In genomic region chr10:39096981-39097380, GRCm38 (mm10) we compare ENCODE assay signal across 7 mouse cellular contexts. TPM values are rescaled to one million over a fixed set of nuclear protein-coding genes. Genes with fewer than 3 reads are reported as not detected.
DNase-seq lines count a peak whose midpoint lies in the region; TF ChIP-seq lines count a peak whose summit lies in the region.

No protein-coding gene starts in this region.

- DNase-seq in kidney, adult 2 months, result peak; percentile 10
- no peak for DNase-seq in kidney, adult 11 months
- DNase-seq in A20 (ENCODE audit: low read depth, low spot score) (peak; percentile 29), ES-CJ7 (ENCODE audit: low read depth, low spot score) (peak; percentile 77)
- DNase-seq in cerebellum, postnatal 36 days, result peak; percentile 8 to 10
- peak; percentile 2 for DNase-seq in lung, postnatal 25 days (ENCODE audit: low spot score)
- no peak for DNase-seq in spleen, postnatal 14 days (ENCODE audit: low spot score in 2 of 2)

- TF ChIP-seq POLR2A in kidney, adult 2 months (IDR thresholded peaks at IDR 0.05; ENCODE audit: low read depth, low read length), result no peak

- 78% methylated on average over 9 of the region's 9 CpGs for WGBS in kidney, adult 2 months

- no peaks in the 10 kb centered on the region for H3K27me3 ChIP-seq in kidney, adult 2 months (replicated peaks; ENCODE audit: control insufficient read depth, insufficient read depth, low read length)

- H3K4me3 ChIP-seq in kidney, adult 2 months (ENCODE audit: insufficient read depth, low read depth, low read length), result no peak overlapping the region

- no peaks in the 10 kb centered on the region for H3K36me3 ChIP-seq in kidney, adult 2 months (ENCODE audit: control insufficient read depth, insufficient read depth, low read length)

- H3K4me1 ChIP-seq in kidney, adult 2 months (ENCODE audit: control insufficient read depth, insufficient read depth, low read length), result no peaks in the 10 kb centered on the region

- H3K27ac ChIP-seq in kidney, adult 2 months (ENCODE audit: insufficient read depth, low read depth, low read length), result no peak overlapping the region

- TF ChIP-seq CTCF in kidney, adult 2 months (conservative IDR thresholded peaks at IDR 0.05; ENCODE audit: insufficient read depth, insufficient read length, low read depth, low read length), result no peak; the same call in 1 of the 2 replicates

RNA-seq across cellular contexts. Expression of gene Fam229b, which starts 36.7 kb away (rescaled TPM):
- 5.4 and 7.2 TPM in 2 replicates for polyA plus RNA-seq in kidney, adult 2 months (2012; rRNA removed)

RNA-seq across cellular contexts. Expression of gene Tube1, which starts 36.8 kb away (rescaled TPM):
- polyA plus RNA-seq in kidney, adult 2 months (2012; rRNA removed), result 1.3 TPM in 2 replicates

Comparison
In these comparisons a context has a peak if more than half of its experiments do, and no peak if none do; other contexts are left out.
1. DNase-seq: peak in kidney, adult 2 months (single experiment), A20 (single experiment), ES-CJ7 (single experiment), cerebellum, postnatal 36 days (2 of 2) and lung, postnatal 25 days (single experiment); none in kidney, adult 11 months (single experiment) and spleen, postnatal 14 days (0 of 2).